Mouse (Mus musculus) liver, embryonic 15.5 days (tissue): Measurements from ENCODE around the gene Fnip1. TPM values are rescaled to one million over a fixed set of nuclear protein-coding genes. Genes with fewer than 3 reads are reported as not detected.
A peak's percentile ranks its signal among the peaks of the same experiment; 100 is the strongest.
"Not testable (repeated sequence)": the region's sequence is repeated elsewhere in the genome, so short reads cannot be mapped to it uniquely, and the experiment has no call there.

Source experiments
- ATAC-seq: fragments of 200-750 bp; cut with Nextera tagmentation; 2 replicates; pipeline ENCODE4 v1.8.0; 2017; ENCODE audit warnings: moderate number of reproducible peaks, mild to moderate bottlenecking, moderate library complexity; ENCODE audit not compliant: insufficient read depth
- H3K27ac ChIP-seq: fragments of 300-500 bp; sonication (generic); replicated peaks from 2 replicates; pipeline ENCODE4 v1.5.1; 2015; ENCODE audit warnings: mild to moderate bottlenecking, inconsistent platforms
- H3K27me3 ChIP-seq: fragments of 300-500 bp; sonication (generic); 2 replicates; pipeline ENCODE4 v1.6.1; 2015; ENCODE audit warnings: mild to moderate bottlenecking, inconsistent platforms
- H3K36me3 ChIP-seq: fragments of 300-500 bp; sonication (generic); replicated peaks from 2 replicates; pipeline ENCODE4 v1.6.1; 2015; ENCODE audit warnings: moderate library complexity, mild to moderate bottlenecking, inconsistent platforms
- H3K4me1 ChIP-seq: fragments of 300-500 bp; sonication (generic); replicated peaks from 2 replicates; pipeline ENCODE4 v1.6.1; 2015; ENCODE audit warnings: inconsistent platforms
- H3K4me2 ChIP-seq: fragments of 300-500 bp; sonication (generic); 2 replicates; pipeline ENCODE4 v1.6.1; 2015; ENCODE audit warnings: moderate library complexity, mild to moderate bottlenecking, inconsistent platforms
- H3K4me3 ChIP-seq: fragments of 300-500 bp; sonication (generic); replicated peaks from 2 replicates; pipeline ENCODE4 v1.5.1; 2015; ENCODE audit warnings: mild to moderate bottlenecking, inconsistent platforms
- H3K9ac ChIP-seq: fragments of 300-500 bp; sonication (generic); 2 replicates; pipeline ENCODE4 v1.6.1; 2015; ENCODE audit warnings: moderate library complexity, mild to moderate bottlenecking, inconsistent platforms
- H3K9me3 ChIP-seq: fragments of 300-500 bp; sonication (generic); replicated peaks from 2 replicates; pipeline ENCODE4 v1.6.1; 2016; ENCODE audit warnings: inconsistent platforms
- WGBS: fragments of 180-500 bp; shearing (Covaris S2); methylation state at CpG from one replicate; pipeline ENCODE4 v1.1.7; 2015; ENCODE audit warnings: mixed read lengths; ENCODE audit not compliant: insufficient replicate concordance; 5-methylcytosine and 5-hydroxymethylcytosine counted together
- polyA plus RNA-seq: library from polyadenylated mRNA; unstranded; fragments of >200 nt; fragmentation: Nextera tagmentation; extraction: Ambion mirVana; gene quantifications from 2 replicates; pipeline ENCODE4 v1.2.1, GENCODE M21; 2015

Gene Fnip1
- polyA plus RNA-seq, 1 experiment from 2014 or later = 4.4 TPM

DNA sequence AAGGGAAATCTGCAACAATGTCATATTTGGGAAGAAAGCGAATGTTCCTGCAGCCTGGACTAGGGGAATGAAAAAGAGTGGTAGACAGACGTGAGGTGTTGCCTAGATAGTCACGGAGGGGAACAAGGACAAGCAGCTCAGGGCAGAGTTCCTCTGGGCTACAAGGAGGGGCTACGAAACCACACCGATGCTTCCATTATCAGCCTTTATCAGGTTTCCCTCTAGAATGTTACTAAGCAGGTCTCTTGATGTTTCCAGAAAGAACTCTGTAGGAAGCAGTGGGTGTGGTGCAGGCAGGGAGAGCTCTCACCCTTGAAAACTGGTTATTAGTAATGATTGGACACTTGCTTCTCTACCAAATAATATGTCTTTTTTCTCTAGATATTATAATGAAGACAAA is 11.7 kb upstream of the Fnip1 start:
- H3K4me2 ChIP-seq = no peak overlapping the region
- WGBS = 18% methylated on average over 5 of the region's 5 CpGs
- H3K27ac ChIP-seq = no peak overlapping the region
- no peak overlapping the region for H3K4me3 ChIP-seq
- H3K36me3 ChIP-seq = no peaks in the 10 kb centered on the region
- H3K9me3 ChIP-seq = no peaks in the 10 kb centered on the region
- 0 out of 2 replicates have a peak, but pooled peaks cover 6% of the 10 kb centered on the region for H3K27me3 ChIP-seq
- H3K9ac ChIP-seq = no peak overlapping the region
- H3K4me1 ChIP-seq = no peaks in the 10 kb centered on the region
- no peak for ATAC-seq

DNA sequence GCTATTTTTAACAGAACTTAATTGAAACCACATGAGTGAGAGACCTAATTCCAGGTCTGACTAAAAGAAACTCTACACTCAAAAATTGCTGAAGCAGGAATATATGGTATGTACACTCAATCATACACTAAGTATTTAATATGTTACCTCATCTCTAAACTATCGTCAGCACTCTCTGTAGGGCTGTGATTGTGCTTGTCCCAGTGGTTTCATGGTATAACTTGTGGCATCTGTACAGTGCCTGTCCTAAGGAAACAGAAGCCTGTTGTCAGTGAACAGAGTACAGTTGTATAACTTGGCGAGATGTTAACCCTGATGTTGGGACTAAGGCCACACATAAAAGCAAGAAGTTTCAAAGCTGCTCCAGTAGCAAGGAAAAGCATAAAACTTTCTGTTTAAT is 10.9 kb upstream of the Fnip1 start:
- H3K9me3 ChIP-seq = no peaks in the 10 kb centered on the region
- no peak overlapping the region for H3K4me3 ChIP-seq
- no peaks in the 10 kb centered on the region for H3K4me1 ChIP-seq
- H3K27me3 ChIP-seq = no peaks in the 10 kb centered on the region
- H3K36me3 ChIP-seq = no peaks in the 10 kb centered on the region
- WGBS = 42% methylated on average over 2 of the region's 2 CpGs
- H3K4me2 ChIP-seq = no peak overlapping the region
- no peak for ATAC-seq
- no peak overlapping the region for H3K27ac ChIP-seq
- no peak overlapping the region for H3K9ac ChIP-seq

DNA sequence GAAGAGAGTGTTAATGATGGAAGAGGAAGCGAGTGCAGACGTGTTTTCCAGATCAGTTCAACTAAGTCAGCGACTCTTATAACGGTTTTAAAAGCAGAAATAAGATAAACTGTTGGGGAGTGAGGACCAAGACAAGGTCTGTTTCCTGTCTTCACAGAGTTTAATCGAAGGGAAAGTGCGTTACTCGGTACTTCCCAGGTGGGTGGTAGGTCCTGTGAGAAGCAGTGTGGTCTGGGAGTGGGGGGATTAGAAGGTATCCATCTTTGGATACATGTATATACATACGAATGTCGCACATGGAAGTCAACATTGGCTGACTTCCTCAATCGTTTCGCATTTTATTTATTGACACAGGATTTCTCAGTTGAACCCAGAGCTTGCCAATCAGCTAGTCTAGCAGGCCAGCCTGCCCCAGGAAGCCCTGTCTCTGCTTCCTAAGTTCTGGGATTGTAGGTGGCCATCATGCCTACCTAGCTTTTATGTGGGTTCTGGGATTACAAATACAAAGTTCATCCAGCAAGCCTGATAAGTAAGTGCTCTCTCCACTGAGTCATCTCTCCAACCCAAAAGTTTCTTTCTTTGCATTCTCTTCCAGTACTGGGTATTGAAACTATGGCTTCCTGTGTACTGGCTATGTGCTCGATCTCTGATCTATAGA is 10.2 kb upstream of the Fnip1 start:
- Histone ChIP-seq H3K4me1 (no peaks in the 10 kb centered on the region), H3K4me3 (no peak overlapping the region), H3K36me3 (no peaks in the 10 kb centered on the region), H3K27me3 (no peaks in the 10 kb centered on the region), H3K9me3 (no peaks in the 10 kb centered on the region), H3K4me2 (no peak overlapping the region), H3K9ac (no peak overlapping the region), H3K27ac (no peak overlapping the region)
- no peak for ATAC-seq
- WGBS = 35% methylated on average over 12 of the region's 12 CpGs

DNA sequence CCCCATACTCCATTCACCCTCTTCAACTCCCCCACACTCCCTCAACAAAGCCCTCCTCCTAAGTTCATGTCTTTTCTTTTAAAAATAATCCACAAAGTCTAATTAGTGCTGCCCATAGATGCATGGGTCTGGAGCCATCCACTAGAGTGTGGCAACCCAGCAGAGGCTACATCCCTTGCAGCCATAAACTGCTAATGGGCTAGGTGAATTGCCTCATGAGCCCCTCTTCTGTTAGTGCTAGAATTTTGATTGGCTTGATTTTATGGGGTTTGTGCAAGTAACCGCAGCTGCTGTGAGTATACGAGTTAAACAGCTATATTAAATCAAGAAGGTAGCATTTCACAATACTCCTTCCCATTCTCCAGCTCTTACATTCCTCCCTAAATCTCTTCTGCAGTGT is 8.8 kb upstream of the Fnip1 start:
- no peak overlapping the region for H3K4me3 ChIP-seq
- no peak overlapping the region for H3K4me2 ChIP-seq
- no peaks in the 10 kb centered on the region; the same call in 1 of the 2 replicates for H3K27me3 ChIP-seq
- WGBS = 79% methylated on average over 2 of the region's 2 CpGs
- H3K9ac ChIP-seq = no peak overlapping the region
- H3K9me3 ChIP-seq = no peaks in the 10 kb centered on the region
- no peak for ATAC-seq
- H3K36me3 ChIP-seq = no peaks in the 10 kb centered on the region
- H3K27ac ChIP-seq = no peak overlapping the region
- H3K4me1 ChIP-seq = no peaks in the 10 kb centered on the region

DNA sequence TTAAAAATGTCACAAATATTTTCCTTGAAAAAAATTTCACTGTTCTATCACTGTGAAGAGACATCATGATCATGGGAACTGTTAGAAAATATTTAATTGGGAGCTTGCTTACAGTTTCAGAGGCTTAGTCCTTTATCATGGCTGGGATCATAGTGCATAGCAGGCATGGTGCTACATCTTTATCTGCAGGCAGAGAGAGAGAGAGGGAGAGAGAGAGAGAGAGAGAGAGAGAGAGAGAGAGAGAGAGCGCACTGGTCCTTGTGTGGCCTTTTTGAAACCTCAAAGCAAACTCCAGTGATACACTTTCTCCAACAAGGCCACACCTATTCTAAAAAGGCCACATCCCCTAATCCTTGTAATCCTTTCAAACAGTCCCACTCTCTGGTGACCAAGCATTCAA is 2.2 kb upstream of the Fnip1 start:
- WGBS = 82% methylated on average over 1 of the region's 1 CpGs
- Histone ChIP-seq H3K4me1 (peaks cover 18% of the 10 kb centered on the region), H3K27me3 (no peaks in the 10 kb centered on the region; the same call in 1 of the 2 replicates), H3K36me3 (no peaks in the 10 kb centered on the region), H3K4me2 (no peak overlapping the region), H3K9me3 (no peaks in the 10 kb centered on the region), H3K9ac (no peak overlapping the region), H3K27ac (no peak overlapping the region), H3K4me3 (no peak overlapping the region)
- ATAC-seq = no peak

DNA sequence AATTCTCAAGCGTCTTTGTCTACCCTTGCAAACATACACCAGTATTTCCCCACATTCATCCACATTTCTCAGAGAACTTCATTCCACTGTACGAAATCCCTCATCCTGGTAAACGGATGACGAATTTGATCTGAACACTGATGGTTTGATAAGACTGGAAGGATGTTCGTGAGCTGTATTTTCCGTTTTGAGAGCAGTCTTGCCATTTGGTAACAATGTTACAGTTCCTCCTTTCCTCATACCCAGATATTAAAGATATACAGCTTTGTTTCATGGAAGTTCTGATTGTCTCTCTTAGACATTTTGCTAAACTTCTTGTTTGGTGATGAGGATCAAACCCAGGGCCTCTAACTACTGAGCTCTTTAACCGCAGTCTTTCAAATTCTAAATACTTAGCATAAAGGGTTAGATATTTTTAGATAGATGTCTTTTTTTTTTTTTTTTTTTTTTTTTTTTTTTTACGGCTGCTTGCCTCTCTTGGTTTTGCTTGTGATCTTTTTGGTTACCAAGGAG is 633 bp upstream of the Fnip1 start:
- H3K9me3 ChIP-seq = no peaks in the 10 kb centered on the region
- no peak for ATAC-seq

DNA sequence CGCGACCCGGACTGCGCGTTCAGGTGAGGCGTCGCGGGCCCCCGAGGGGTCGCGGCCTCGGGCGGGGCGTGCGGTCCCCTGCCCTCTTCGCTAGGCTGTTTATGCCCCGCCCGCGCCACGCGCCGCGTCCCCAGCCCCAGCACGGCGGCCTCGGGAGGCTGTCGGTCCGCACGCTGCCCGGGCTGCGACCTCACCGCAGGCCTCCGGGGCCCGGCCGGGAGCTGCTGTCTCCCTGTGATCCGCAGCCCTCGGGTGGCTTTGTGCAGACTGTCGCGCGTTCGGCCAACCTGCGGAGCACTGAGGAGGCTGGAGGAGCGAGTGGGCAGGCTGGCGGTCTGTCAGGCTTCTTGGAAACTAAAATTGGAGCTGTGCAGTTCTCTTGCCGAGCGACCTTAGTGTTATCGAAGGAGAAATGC is 375 bp downstream of the Fnip1 start:
- Histone ChIP-seq H3K27me3 (no peaks in the 10 kb centered on the region; the same call in 1 of the 2 replicates), H3K36me3 (no peaks in the 10 kb centered on the region), H3K4me3 (peak overlapping the region; percentile 99), H3K9me3 (no peaks in the 10 kb centered on the region), H3K4me1 (peaks cover 25% of the 10 kb centered on the region), H3K9ac (peak overlapping the region; percentile 96), H3K4me2 (peak overlapping the region; percentile 72), H3K27ac (peak overlapping the region; percentile 89)
- ATAC-seq = peak; percentile 84
- WGBS = under 1% methylated on average over 47 of the region's 47 CpGs

More for the DNA sequence above, 633 bp upstream of the Fnip1 start:
- Histone ChIP-seq H3K4me3 (peak overlapping the region; percentile 99), H3K4me1 (peaks cover 21% of the 10 kb centered on the region), H3K27me3 (no peaks in the 10 kb centered on the region; the same call in 1 of the 2 replicates), H3K36me3 (no peaks in the 10 kb centered on the region), H3K9ac (peak overlapping the region; percentile 67), H3K27ac (0 out of 2 replicates have a peak overlapping the region, but pooled peaks have one; percentile 57), H3K4me2 (peak overlapping the region; percentile 76)
- 20% methylated on average over 8 of the region's 8 CpGs for WGBS

DNA sequence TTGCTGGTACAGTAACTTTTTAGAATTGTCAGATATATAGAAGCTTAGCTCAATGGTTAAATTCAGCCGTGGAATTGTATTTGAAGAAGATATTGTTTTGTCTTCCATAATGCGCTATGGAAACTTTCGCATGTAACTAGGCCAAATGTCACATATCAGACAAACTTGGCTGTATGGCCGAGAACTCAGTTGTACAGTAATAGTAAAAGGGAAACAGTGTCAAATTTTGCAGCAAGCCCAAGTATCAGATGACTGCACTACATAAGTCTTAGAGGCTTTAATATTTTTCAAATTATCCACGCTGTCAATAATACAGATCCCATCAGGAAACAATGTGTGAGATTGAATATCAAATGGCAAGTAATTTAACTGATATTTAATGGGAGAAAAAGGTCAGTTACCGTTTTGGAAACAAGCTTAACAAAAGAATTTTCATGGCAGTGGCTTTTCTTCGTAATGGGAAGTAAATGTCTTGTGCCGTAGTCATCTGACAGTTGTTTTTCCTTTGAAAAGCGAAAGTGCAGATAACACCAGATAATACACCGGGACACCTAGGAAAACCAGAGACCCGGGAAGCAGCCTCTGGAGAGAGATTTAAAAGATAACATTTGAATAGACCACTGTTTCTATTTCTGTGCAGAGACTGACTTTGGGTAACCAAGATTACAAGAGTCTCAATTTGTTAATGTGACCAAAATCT is 1.1 kb downstream of the Fnip1 start:
- Histone ChIP-seq H3K4me2 (peak overlapping the region; percentile 72), H3K36me3 (no peaks in the 10 kb centered on the region), H3K9ac (peak overlapping the region; percentile 96), H3K9me3 (no peaks in the 10 kb centered on the region), H3K27ac (peak overlapping the region; percentile 89), H3K27me3 (no peaks in the 10 kb centered on the region), H3K4me1 (peaks cover 30% of the 10 kb centered on the region), H3K4me3 (peak overlapping the region; percentile 99)
- no peak for ATAC-seq
- WGBS = 7% methylated on average over 11 of the region's 11 CpGs

DNA sequence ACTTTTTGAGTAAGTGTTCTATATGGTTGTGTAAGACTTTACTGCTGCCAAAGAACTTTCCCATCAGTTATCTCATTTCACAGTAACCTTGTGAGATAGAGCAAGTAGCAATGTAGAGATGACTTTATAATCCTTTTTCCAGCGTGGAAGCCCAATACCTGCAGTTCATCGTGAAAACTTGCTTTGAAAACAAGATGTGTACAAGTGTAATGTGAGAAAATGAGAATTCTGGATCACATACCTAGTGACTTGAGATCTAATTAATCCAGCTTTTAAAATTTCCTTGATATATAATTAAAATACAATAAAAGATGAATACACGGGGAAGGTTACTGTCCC is 1.7 kb downstream of the Fnip1 start:
- Histone ChIP-seq H3K9ac (peak overlapping the region; percentile 96; the same call in 1 of the 2 replicates), H3K27me3 (no peaks in the 10 kb centered on the region), H3K36me3 (no peaks in the 10 kb centered on the region), H3K27ac (no peak overlapping the region), H3K4me1 (peaks cover 32% of the 10 kb centered on the region), H3K4me3 (peak overlapping the region; percentile 99), H3K4me2 (peak overlapping the region; percentile 72), H3K9me3 (no peaks in the 10 kb centered on the region)
- 47% methylated on average over 3 of the region's 3 CpGs for WGBS
- no peak for ATAC-seq

DNA sequence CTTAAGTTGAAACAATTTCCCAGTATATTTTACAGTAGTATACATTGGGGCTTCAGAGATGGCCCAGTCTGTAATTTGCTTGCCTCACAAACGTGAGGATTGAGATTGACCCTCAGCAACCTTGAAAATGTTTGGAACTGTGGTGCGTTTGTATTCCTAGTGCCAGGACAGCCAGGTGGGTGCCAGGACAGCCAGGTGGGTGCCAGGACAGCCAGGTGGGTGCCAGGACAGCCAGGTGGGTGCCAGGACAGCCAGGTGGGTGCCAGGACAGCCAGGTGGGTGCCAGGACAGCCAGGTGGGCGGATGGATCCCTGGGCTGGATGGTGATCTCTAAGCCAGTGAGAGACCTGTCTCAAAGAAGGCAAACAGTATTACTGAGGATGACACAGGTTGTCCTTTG is 12.8 kb downstream of the Fnip1 start:
- WGBS = 74% methylated on average over 3 of the region's 3 CpGs
- not testable (repeated sequence) for H3K4me2 ChIP-seq, H3K9ac ChIP-seq, H3K4me3 ChIP-seq, H3K4me1 ChIP-seq, H3K27me3 ChIP-seq, H3K9me3 ChIP-seq, ATAC-seq, H3K27ac ChIP-seq, H3K36me3 ChIP-seq

DNA sequence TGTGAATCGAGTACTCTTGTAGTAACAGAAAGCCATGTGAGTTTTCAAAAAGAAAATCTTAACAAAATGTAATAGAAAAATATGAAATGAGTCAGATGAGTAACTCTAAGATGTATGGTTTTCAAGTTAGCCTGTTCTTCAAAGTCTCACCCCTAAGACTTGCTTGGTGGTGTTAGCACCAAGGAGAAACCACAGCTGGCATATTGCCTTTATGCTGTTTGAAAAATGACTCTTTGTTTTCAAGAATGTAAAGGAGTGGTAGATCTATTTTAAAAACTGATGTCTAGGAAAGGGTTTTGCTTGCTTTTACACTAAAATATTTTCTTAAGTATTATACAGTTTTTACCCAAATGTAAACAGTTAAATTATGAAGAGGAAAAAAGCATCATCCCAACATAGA is 16.5 kb downstream of the Fnip1 start:
- Histone ChIP-seq H3K27ac (no peak overlapping the region), H3K36me3 (no peaks in the 10 kb centered on the region), H3K4me1 (peaks cover 4% of the 10 kb centered on the region; the same call in 1 of the 2 replicates), H3K4me3 (no peak overlapping the region), H3K9ac (no peak overlapping the region), H3K9me3 (no peaks in the 10 kb centered on the region), H3K4me2 (no peak overlapping the region), H3K27me3 (no peaks in the 10 kb centered on the region)
- 66% methylated on average over 1 of the region's 1 CpGs for WGBS
- ATAC-seq = no peak
